Mouse (Mus musculus): ENCODE results near the gene Psmd5. TPM values are rescaled to one million over a fixed set of nuclear protein-coding genes. Genes with fewer than 3 reads are reported as not detected.

Gene Psmd5
- 10 to 100 TPM; 40.8 to 41.1 TPM for total RNA-seq (2021)
- long read RNA-seq, experiment 1, full-length matches to known transcripts, result 51 of 55 reads
- long read RNA-seq, experiment 1, partial matches to known transcripts, result 0 of 55 reads
- long read RNA-seq, experiment 1, other reads (novel, unspliced or antisense), result 4 of 55 reads
- long read RNA-seq, experiment 2, full-length matches to known transcripts, result 123 of 134 reads
- long read RNA-seq, experiment 2, partial matches to known transcripts, result 1 of 134 reads
- long read RNA-seq, experiment 2, other reads (novel, unspliced or antisense), result 10 of 134 reads

- no peak for DNase-seq (ENCODE audit: low spot score in 2 of 2)
Observed at GRCm38 (mm10) chr2:34874816-34875345, at the start of gene Psmd5. Gene Psmd5, minus strand, starts transcription at chr2:34874968.

- DNase-seq (ENCODE audit: low spot score in 2 of 2), result no peak
Observed at GRCm38 (mm10) chr2:34922729-34923128, 48.0 kb upstream of the Psmd5 start.

GRCm38 (mm10) chr2:34920144-34920543 is 45.4 kb upstream of the Psmd5 start:
- no peak for DNase-seq (ENCODE audit: low spot score in 2 of 2)

GRCm38 (mm10) chr2:34915103-34915502 is 40.3 kb upstream of the Psmd5 start:
- DNase-seq (ENCODE audit: low spot score in 2 of 2), result no peak

- no peak for DNase-seq (ENCODE audit: low spot score in 2 of 2)
Observed at GRCm38 (mm10) chr2:34914823-34915082, 40.0 kb upstream of the Psmd5 start.

- peak; percentile 44 for DNase-seq (ENCODE audit: low spot score in 2 of 2)
Observed at GRCm38 (mm10) chr2:34914069-34914822, 39.5 kb upstream of the Psmd5 start.

GRCm38 (mm10) chr2:34913218-34914068 is 38.7 kb upstream of the Psmd5 start, which contains the start of gene Phf19:
Gene Phf19, minus strand, starts transcription at chr2:34914026.
- DNase-seq (ENCODE audit: low spot score in 2 of 2), result peak; percentile 48 to 61

GRCm38 (mm10) chr2:34912613-34913012 is 37.8 kb upstream of the Psmd5 start:
- no peak for DNase-seq (ENCODE audit: low spot score in 2 of 2)

GRCm38 (mm10) chr2:34911871-34912270 is 37.1 kb upstream of the Psmd5 start:
- DNase-seq (ENCODE audit: low spot score in 2 of 2), result no peak

GRCm38 (mm10) chr2:34909719-34910118 is 35.0 kb upstream of the Psmd5 start:
- DNase-seq (ENCODE audit: low spot score in 2 of 2), result no peak

- DNase-seq (ENCODE audit: low spot score in 2 of 2), result no peak
Observed at GRCm38 (mm10) chr2:34906861-34907604, 32.3 kb upstream of the Psmd5 start.

- no peak for DNase-seq (ENCODE audit: low spot score in 2 of 2)
Observed at GRCm38 (mm10) chr2:34906426-34906825, 31.7 kb upstream of the Psmd5 start.

GRCm38 (mm10) chr2:34904849-34905542 is 30.2 kb upstream of the Psmd5 start:
- peak; percentile 93 to 96 for DNase-seq (ENCODE audit: low spot score in 2 of 2)

- no peak for DNase-seq (ENCODE audit: low spot score in 2 of 2)
Observed at GRCm38 (mm10) chr2:34903652-34904405, 29.1 kb upstream of the Psmd5 start.

- DNase-seq (ENCODE audit: low spot score in 2 of 2), result no peak
Observed at GRCm38 (mm10) chr2:34903191-34903590, 28.4 kb upstream of the Psmd5 start.

GRCm38 (mm10) chr2:34902731-34903130 is 28.0 kb upstream of the Psmd5 start:
- no peak for DNase-seq (ENCODE audit: low spot score in 2 of 2)

GRCm38 (mm10) chr2:34901726-34902125 is 27.0 kb upstream of the Psmd5 start:
- DNase-seq (ENCODE audit: low spot score in 2 of 2), result no peak

- DNase-seq (ENCODE audit: low spot score in 2 of 2), result no peak
Observed at GRCm38 (mm10) chr2:34900412-34900811, 25.6 kb upstream of the Psmd5 start.

- no peak for DNase-seq (ENCODE audit: low spot score in 2 of 2)
Observed at GRCm38 (mm10) chr2:34899682-34900081, 24.9 kb upstream of the Psmd5 start.

Measured in adrenal gland, adult 18-20 months (tissue).